Mouse (Mus musculus): ENCODE data around the gene Atg7. TPM values are rescaled to one million over a fixed set of nuclear protein-coding genes. Genes with fewer than 3 reads are reported as not detected.

Gene Atg7
- polyA plus RNA-seq, 1 experiment = 43.3 TPM

DNA sequence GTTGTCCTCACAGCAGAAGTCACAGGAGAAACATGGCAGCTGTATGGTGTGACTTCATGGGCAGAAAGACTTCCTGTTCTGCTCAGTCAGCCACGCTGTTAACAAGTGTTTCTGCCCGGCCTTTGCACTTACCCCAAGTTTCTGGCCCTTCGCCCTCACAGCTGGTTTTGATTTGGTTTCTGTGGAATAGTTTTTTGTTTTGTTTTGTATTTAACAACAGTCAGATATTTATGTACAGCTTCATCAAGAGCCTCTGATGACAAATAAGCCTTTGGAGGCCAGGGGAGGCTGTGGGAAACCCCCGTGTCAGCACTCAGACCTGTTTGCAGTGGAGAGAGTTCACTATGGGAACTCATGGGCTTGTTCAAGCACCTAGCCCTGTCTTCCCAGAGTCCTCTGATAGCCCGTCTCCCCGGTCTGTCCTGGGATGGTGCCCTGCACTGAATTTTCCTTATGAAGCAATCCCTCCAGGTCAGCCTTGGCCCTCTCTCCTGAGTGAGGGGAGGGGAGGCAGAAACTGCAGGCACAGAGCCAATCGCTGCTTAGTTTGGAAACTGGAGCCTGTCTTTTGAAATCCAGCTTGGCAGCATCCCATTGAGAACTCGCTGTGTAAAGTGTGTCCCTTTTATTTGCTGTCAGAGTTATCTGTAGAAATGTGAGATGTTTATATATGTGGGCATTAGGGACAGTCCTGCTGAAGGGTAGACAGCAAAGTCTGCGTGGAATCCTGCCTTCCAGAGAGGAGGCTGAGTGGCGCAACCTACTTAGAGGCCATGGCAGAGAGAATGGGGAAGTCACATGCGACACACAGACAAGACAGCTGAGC, 138.7 kb downstream of the Atg7 start:
- 43% methylated on average over 11 of the region's 11 CpGs for WGBS
- Histone ChIP-seq H3K27ac (ENCODE audit: control insufficient read depth, insufficient read depth, low read depth, low read length, poor library complexity) (peak overlapping the region; percentile 29), H3K4me1 (ENCODE audit: control insufficient read depth, insufficient read depth, low read length) (no peaks in the 10 kb centered on the region; the same call in 1 of the 2 replicates), H3K4me3 (replicated peaks; ENCODE audit: control insufficient read depth, low read depth, low read length) (no peak overlapping the region)
- TF ChIP-seq POLR2A (IDR thresholded peaks at IDR 0.05; ENCODE audit: borderline replicate concordance, control insufficient read depth, low read depth, low read length) (no peak), CTCF (IDR thresholded peaks at IDR 0.05; ENCODE audit: control insufficient read depth, insufficient read depth, low read length) (no peak)

DNA sequence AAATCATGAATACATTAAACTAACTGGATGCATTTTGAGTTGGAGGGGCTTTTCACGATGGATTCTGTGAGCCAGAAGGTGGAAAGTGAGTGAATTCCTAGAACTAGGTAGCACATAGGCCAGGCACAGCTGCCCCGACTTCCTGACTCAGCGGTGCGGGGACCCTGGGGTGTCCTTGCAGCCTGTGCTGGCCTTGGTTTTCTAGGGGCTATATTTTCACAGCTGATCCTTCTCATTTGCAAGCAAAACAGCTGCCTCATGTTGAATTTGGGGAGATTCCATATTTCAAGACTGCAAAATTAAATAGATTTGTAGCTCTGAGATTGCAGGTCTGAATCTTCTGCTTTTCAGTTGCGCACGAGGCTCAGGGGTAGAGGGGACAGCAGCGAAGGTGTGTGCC, 139.6 kb downstream of the Atg7 start:
- Histone ChIP-seq H3K4me3 (replicated peaks; ENCODE audit: control insufficient read depth, low read depth, low read length) (no peak overlapping the region), H3K4me1 (ENCODE audit: control insufficient read depth, insufficient read depth, low read length) (no peaks in the 10 kb centered on the region; the same call in 1 of the 2 replicates), H3K27ac (ENCODE audit: control insufficient read depth, insufficient read depth, low read depth, low read length, poor library complexity) (no peak overlapping the region)
- TF ChIP-seq CTCF (IDR thresholded peaks at IDR 0.05; ENCODE audit: control insufficient read depth, insufficient read depth, low read length) = no peak
- TF ChIP-seq POLR2A (IDR thresholded peaks at IDR 0.05; ENCODE audit: borderline replicate concordance, control insufficient read depth, low read depth, low read length) = no peak
- 79% methylated on average over 7 of the region's 7 CpGs for WGBS

DNA sequence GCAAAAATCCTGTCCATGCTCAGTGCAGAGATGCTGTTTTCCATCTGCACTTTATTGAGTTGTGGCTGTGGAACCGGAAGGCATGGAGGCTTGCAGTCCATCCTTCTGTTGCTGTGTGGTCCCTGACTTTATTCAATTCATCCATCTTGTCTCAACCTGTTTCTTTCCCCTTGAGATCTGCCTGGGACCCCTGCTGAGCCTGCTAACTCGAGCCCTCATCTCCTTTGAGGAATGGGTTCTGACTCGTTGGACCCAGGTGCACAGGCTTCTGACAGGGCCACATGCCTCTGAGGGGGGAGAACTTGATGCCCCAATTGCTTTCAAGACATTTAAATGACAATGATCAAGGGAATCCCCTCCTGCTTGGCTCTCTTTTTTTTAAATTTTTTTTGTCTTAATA, 143.6 kb downstream of the Atg7 start:
- 72% methylated on average over 3 of the region's 3 CpGs for whole genome bisulfite sequencing
- H3K4me1 ChIP-seq (ENCODE audit: control insufficient read depth, insufficient read depth, low read length) = no peaks in the 10 kb centered on the region
- H3K27ac ChIP-seq (ENCODE audit: control insufficient read depth, insufficient read depth, low read depth, low read length, poor library complexity) = no peak overlapping the region
- no peak overlapping the region for H3K4me3 ChIP-seq (replicated peaks; ENCODE audit: control insufficient read depth, low read depth, low read length)
- no peak for TF ChIP-seq CTCF (IDR thresholded peaks at IDR 0.05; ENCODE audit: control insufficient read depth, insufficient read depth, low read length)
- no peak for TF ChIP-seq POLR2A (IDR thresholded peaks at IDR 0.05; ENCODE audit: borderline replicate concordance, control insufficient read depth, low read depth, low read length)

DNA sequence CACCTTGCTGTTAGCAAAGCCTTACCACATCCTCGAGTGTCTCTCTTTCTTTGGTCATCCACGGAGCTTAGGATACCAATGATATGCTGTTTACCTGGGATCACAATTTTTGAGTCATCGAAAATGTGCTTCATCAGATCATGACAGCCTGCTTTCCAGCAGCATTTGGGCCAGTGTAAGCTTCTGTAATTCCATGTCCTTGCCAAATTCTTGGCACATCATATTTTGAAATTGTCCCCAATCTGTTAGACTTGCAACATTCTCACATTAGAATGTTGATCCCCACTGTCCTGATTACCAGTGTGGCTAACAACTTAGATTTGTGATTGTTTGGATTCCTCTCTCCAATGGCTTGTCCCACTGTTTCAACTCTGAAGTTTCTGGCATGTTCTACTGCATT, 144.7 kb downstream of the Atg7 start:
- TF ChIP-seq POLR2A (IDR thresholded peaks at IDR 0.05; ENCODE audit: borderline replicate concordance, control insufficient read depth, low read depth, low read length) (no peak), CTCF (IDR thresholded peaks at IDR 0.05; ENCODE audit: control insufficient read depth, insufficient read depth, low read length) (no peak)
- 64% methylated on average over 3 of the region's 3 CpGs for WGBS

DNA sequence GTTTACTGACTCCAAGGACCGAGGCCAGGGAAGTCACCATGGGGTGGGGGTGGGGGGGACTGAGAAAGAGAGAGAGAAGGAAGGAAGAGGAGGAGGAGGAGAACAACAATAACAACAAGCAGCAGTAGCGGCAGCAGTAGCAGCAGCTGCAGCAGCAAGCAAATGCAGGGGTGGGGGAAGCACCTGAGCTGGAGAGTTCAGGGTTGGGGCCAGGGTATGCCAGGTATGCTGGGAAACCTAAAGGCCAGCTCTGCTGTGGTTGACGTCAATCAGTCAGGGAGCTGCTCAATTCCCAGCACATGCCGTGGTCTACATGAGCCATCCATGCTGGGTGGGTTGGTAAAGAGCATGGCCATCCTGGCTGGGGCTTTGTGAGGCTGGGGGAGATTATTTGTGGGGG, 145.8 kb downstream of the Atg7 start:
- H3K27ac ChIP-seq (ENCODE audit: control insufficient read depth, insufficient read depth, low read depth, low read length, poor library complexity) = no peak overlapping the region
- 75% methylated on average over 4 of the region's 4 CpGs for WGBS
- H3K4me1 ChIP-seq (ENCODE audit: control insufficient read depth, insufficient read depth, low read length) = no peaks in the 10 kb centered on the region
- no peak overlapping the region for H3K4me3 ChIP-seq (replicated peaks; ENCODE audit: control insufficient read depth, low read depth, low read length)
- TF ChIP-seq POLR2A (IDR thresholded peaks at IDR 0.05; ENCODE audit: borderline replicate concordance, control insufficient read depth, low read depth, low read length) (no peak), CTCF (IDR thresholded peaks at IDR 0.05; ENCODE audit: control insufficient read depth, insufficient read depth, low read length) (no peak)

More for the DNA sequence above, 144.7 kb downstream of the Atg7 start:
- Histone ChIP-seq H3K27ac (ENCODE audit: control insufficient read depth, insufficient read depth, low read depth, low read length, poor library complexity) (no peak overlapping the region), H3K4me1 (ENCODE audit: control insufficient read depth, insufficient read depth, low read length) (no peaks in the 10 kb centered on the region), H3K4me3 (replicated peaks; ENCODE audit: control insufficient read depth, low read depth, low read length) (no peak overlapping the region)

DNA sequence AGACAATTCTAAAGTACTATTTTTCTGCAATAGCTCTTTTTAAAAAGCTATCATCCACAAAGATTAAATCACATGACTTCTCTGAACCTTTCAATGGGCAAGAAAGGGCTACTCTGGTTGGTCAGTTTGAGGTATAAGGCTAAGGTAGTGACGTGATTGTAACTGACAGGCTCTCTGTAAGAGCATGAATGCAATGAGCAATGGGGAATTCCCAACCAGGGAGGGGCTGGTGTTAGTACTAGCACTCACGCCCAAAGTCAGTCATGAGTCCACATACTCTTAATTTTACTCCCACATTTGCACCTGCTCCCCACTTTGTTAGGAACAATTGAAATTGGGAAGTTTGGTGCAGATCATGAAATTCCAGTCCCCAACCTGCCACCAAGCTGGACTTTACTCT, 147.2 kb downstream of the Atg7 start:
- WGBS = 63% methylated on average over 2 of the region's 2 CpGs

DNA sequence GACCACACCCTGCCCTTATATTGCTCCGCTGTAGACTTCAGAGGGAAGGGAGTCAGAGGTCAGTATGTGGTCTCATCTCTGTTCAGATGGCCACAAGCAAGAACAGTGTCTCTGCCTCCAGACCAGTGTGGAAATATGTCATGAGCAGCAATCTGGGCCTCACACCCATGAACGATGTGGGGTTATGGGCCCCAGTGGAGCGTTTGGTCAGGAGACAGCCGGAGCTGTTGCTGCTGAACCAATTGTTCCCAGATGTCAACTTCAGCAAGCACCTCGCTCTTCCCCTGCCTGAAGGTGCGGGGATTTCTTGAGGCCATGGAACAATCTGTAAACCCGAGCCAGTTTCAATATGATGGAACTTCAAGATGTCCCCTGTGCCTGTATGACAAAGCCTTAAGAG, 148.0 kb downstream of the Atg7 start:
- TF ChIP-seq CTCF (IDR thresholded peaks at IDR 0.05; ENCODE audit: control insufficient read depth, insufficient read depth, low read length) = no peak
- no peak for TF ChIP-seq POLR2A (IDR thresholded peaks at IDR 0.05; ENCODE audit: borderline replicate concordance, control insufficient read depth, low read depth, low read length)
- H3K4me3 ChIP-seq (replicated peaks; ENCODE audit: control insufficient read depth, low read depth, low read length) = no peak overlapping the region
- no peak overlapping the region for H3K27ac ChIP-seq (ENCODE audit: control insufficient read depth, insufficient read depth, low read depth, low read length, poor library complexity)
- WGBS = 84% methylated on average over 7 of the region's 7 CpGs
- H3K4me1 ChIP-seq (ENCODE audit: control insufficient read depth, insufficient read depth, low read length) = no peaks in the 10 kb centered on the region

More for the DNA sequence above, 147.2 kb downstream of the Atg7 start:
- Histone ChIP-seq H3K4me3 (replicated peaks; ENCODE audit: control insufficient read depth, low read depth, low read length) (no peak overlapping the region), H3K4me1 (ENCODE audit: control insufficient read depth, insufficient read depth, low read length) (no peaks in the 10 kb centered on the region), H3K27ac (ENCODE audit: control insufficient read depth, insufficient read depth, low read depth, low read length, poor library complexity) (no peak overlapping the region)
- TF ChIP-seq CTCF (IDR thresholded peaks at IDR 0.05; ENCODE audit: control insufficient read depth, insufficient read depth, low read length) = no peak
- no peak for TF ChIP-seq POLR2A (IDR thresholded peaks at IDR 0.05; ENCODE audit: borderline replicate concordance, control insufficient read depth, low read depth, low read length)

DNA sequence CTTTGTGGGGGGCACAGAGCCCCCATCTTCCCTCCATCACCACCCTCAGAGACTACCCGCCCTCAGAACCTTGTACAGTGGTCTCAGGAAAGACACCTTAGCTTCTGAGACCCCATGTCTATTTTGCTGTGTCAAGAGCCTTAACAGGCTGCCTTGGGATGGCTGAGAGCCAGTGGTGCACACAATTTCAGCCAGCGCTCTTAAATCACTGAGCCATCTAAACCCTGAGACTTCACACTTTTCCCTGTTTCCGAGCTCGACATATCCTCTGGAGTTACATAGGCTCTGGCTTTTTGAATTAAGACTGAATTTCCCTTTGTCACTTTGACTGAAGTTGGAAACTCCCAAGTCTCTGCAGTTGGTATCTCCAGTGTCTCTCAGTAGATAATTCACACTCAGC, 148.9 kb downstream of the Atg7 start:
- TF ChIP-seq POLR2A (IDR thresholded peaks at IDR 0.05; ENCODE audit: borderline replicate concordance, control insufficient read depth, low read depth, low read length) (no peak), CTCF (IDR thresholded peaks at IDR 0.05; ENCODE audit: control insufficient read depth, insufficient read depth, low read length) (no peak)
- 83% methylated on average over 4 of the region's 4 CpGs for WGBS
- Histone ChIP-seq H3K27ac (ENCODE audit: control insufficient read depth, insufficient read depth, low read depth, low read length, poor library complexity) (no peak overlapping the region), H3K4me3 (replicated peaks; ENCODE audit: control insufficient read depth, low read depth, low read length) (no peak overlapping the region), H3K4me1 (ENCODE audit: control insufficient read depth, insufficient read depth, low read length) (no peaks in the 10 kb centered on the region)
